Comparison of ENCODE assay signal across 21 mouse cellular contexts in genomic region chr5:30039324-30039723, GRCm38 (mm10). TPM values are rescaled to one million over a fixed set of nuclear protein-coding genes. Genes with fewer than 3 reads are reported as not detected.
"Had no signal": no experiment of that assay in that cellular context is flagged by ENCODE, and none has a peak within 500 bp of the region (broad histone marks: within the 10 kb centered on the region; RNA-seq: fewer than 3 reads in every experiment).

No protein-coding gene starts in this region.

RNA-seq across cellular contexts. Expression of gene Il6, which starts 26.4 kb away (rescaled TPM):
- total RNA-seq: left cerebral cortex, postnatal 10 days; left cerebral cortex, postnatal 14 days; left cerebral cortex, postnatal 25 days; left cerebral cortex, postnatal 36 days; left cerebral cortex, postnatal 4 days; liver, adult 2 months had no signal
- polyA plus RNA-seq: limb, embryonic 10.5 days; limb, embryonic 11.5 days; limb, embryonic 12.5 days; liver, embryonic 11.5 days; lung, adult 2 months; lung, embryonic 14.5 days; midbrain, embryonic 10.5 days; midbrain, embryonic 11.5 days; midbrain, embryonic 13.5 days; midbrain, embryonic 14.5 days; midbrain, embryonic 15.5 days; midbrain, embryonic 16.5 days; midbrain, postnatal 0 days; neural tube, embryonic 11.5 days; neural tube, embryonic 12.5 days had no signal
